ENCODE assay signal across 18 mouse cellular contexts in genomic region chr4:56926971-56927370, GRCm38 (mm10).
"Had no signal": no experiment of that assay in that cellular context is flagged by ENCODE, and none has a peak within 500 bp of the region (broad histone marks: within the 10 kb centered on the region; RNA-seq: fewer than 3 reads in every experiment).

No protein-coding gene starts in this region.

- H3K27me3 ChIP-seq: limb, embryonic 13.5 days; midbrain, embryonic 12.5 days; midbrain, embryonic 15.5 days; neural tube, embryonic 12.5 days; neural tube, embryonic 15.5 days had no signal

- H3K27ac ChIP-seq: layer of hippocampus, adult 2 months; limb, embryonic 10.5 days; limb, embryonic 13.5 days; liver, embryonic 14.5 days; macrophage; midbrain, embryonic 12.5 days; midbrain, embryonic 15.5 days; neural tube, embryonic 12.5 days; neural tube, embryonic 15.5 days had no signal

- H3K9ac ChIP-seq: limb, embryonic 13.5 days; liver, embryonic 14.5 days; liver, postnatal 0 days; lung, embryonic 14.5 days; midbrain, embryonic 12.5 days; midbrain, embryonic 15.5 days; neural tube, embryonic 12.5 days; neural tube, embryonic 15.5 days had no signal

- H3K4me1 ChIP-seq: limb, embryonic 10.5 days; midbrain, embryonic 12.5 days; midbrain, embryonic 15.5 days; neural tube, embryonic 12.5 days had no signal

- ATAC-seq: liver, postnatal 0 days; lung, postnatal 0 days; midbrain, embryonic 15.5 days had no signal

- H3K9me3 ChIP-seq: limb, embryonic 10.5 days; limb, embryonic 13.5 days; midbrain, embryonic 12.5 days; midbrain, embryonic 15.5 days; neural tube, embryonic 12.5 days; neural tube, embryonic 15.5 days had no signal

- H3K4me2 ChIP-seq: limb, embryonic 13.5 days; lung, embryonic 14.5 days; midbrain, embryonic 12.5 days; midbrain, embryonic 15.5 days; neural tube, embryonic 12.5 days; neural tube, embryonic 15.5 days had no signal

- DNase-seq: kidney, adult 18-20 months; kidney, adult 9 months; kidney, postnatal 25 days; layer of hippocampus, adult 9-11 months; liver; liver, postnatal 0 days; lung, embryonic 14.5 days; thymus, postnatal 25 days had no signal

- H3K4me3 ChIP-seq: layer of hippocampus, adult 2 months; limb, embryonic 10.5 days; limb, embryonic 13.5 days; midbrain, embryonic 12.5 days; midbrain, embryonic 15.5 days; neural tube, embryonic 12.5 days; neural tube, embryonic 15.5 days had no signal
